Mouse (Mus musculus): ENCODE measurements around the gene Ahctf1. TPM values are rescaled to one million over a fixed set of nuclear protein-coding genes. Genes with fewer than 3 reads are reported as not detected.

Ahctf1 gene
- polyA plus RNA-seq, 1 experiment = 30.6 TPM

DNA sequence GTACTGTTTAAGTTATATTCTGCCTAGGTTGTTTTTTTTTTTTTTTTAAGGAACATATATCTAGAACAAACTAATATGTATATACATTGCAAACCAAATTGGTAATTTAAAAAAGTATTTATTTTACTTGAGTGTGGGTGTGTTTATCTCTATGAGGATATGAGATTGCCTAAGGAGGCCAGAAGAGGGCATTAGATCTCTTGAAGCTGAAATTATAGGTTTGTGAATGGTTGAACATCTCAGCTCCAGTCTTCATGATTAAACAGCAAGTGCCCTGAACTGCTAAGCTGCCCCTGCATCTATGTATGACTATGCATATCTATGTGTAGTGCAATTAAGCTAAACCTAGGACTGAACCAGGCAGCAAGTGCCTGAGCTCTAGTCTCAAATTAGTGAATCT, 4.7 kb downstream of the Ahctf1 start:
- Histone ChIP-seq H3K27ac (ENCODE audit: control insufficient read depth, insufficient read depth, low read depth, low read length) (no peak overlapping the region), H3K27me3 (ENCODE audit: control insufficient read depth, insufficient read depth, low read length) (no peaks in the 10 kb centered on the region), H3K4me3 (ENCODE audit: control insufficient read depth, low read depth, low read length) (no peak overlapping the region), H3K4me1 (ENCODE audit: control insufficient read depth, insufficient read depth, low read length) (peaks cover 8% of the 10 kb centered on the region; the same call in 1 of the 2 replicates), H3K36me3 (ENCODE audit: control insufficient read depth, insufficient read depth, low read length) (peaks cover 2% of the 10 kb centered on the region; the same call in 1 of the 2 replicates)
- no peak for TF ChIP-seq POLR2A (IDR thresholded peaks at IDR 0.05; ENCODE audit: control insufficient read depth, low read depth, low read length)
- TF ChIP-seq CTCF (IDR thresholded peaks at IDR 0.05; ENCODE audit: control insufficient read depth, insufficient read depth, insufficient replicate concordance, low read depth, low read length) = no peak

GRCm38 (mm10) chr1:179787281-179787680, 16.2 kb downstream of the Ahctf1 start:
- Histone ChIP-seq H3K36me3 (ENCODE audit: control insufficient read depth, insufficient read depth, low read length) (peaks cover 5% of the 10 kb centered on the region), H3K27ac (ENCODE audit: control insufficient read depth, insufficient read depth, low read depth, low read length) (no peak overlapping the region), H3K4me3 (ENCODE audit: control insufficient read depth, low read depth, low read length) (no peak overlapping the region), H3K4me1 (ENCODE audit: control insufficient read depth, insufficient read depth, low read length) (no peaks in the 10 kb centered on the region), H3K27me3 (ENCODE audit: control insufficient read depth, insufficient read depth, low read length) (no peaks in the 10 kb centered on the region)
- no peak for TF ChIP-seq POLR2A (IDR thresholded peaks at IDR 0.05; ENCODE audit: control insufficient read depth, low read depth, low read length)
- no peak for TF ChIP-seq CTCF (IDR thresholded peaks at IDR 0.05; ENCODE audit: control insufficient read depth, insufficient read depth, insufficient replicate concordance, low read depth, low read length)

DNA sequence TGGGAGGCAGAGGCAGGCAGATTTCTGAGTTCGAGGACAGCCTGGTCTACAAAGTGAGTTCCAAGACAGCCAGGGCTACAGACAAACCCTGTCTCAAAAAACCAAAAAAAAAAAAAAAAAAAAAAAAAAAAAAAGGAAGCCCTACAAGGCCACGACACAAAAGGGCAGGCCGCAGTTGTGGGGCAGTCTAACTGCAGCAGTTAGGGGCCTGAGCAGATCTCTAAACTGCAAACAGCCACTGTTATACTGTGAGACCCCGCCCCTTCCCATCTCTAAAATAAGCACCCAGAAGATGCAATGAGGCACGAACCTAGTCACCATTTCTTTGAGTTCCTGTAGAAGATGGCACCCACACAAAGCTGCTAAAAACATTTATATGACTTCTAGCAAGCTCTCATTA, 18.0 kb downstream of the Ahctf1 start:
- Histone ChIP-seq H3K27ac (ENCODE audit: control insufficient read depth, insufficient read depth, low read depth, low read length) (no peak overlapping the region), H3K27me3 (ENCODE audit: control insufficient read depth, insufficient read depth, low read length) (no peaks in the 10 kb centered on the region), H3K4me3 (ENCODE audit: control insufficient read depth, low read depth, low read length) (no peak overlapping the region), H3K36me3 (ENCODE audit: control insufficient read depth, insufficient read depth, low read length) (peaks cover 5% of the 10 kb centered on the region), H3K4me1 (ENCODE audit: control insufficient read depth, insufficient read depth, low read length) (no peaks in the 10 kb centered on the region)
- TF ChIP-seq POLR2A (IDR thresholded peaks at IDR 0.05; ENCODE audit: control insufficient read depth, low read depth, low read length) (no peak), CTCF (IDR thresholded peaks at IDR 0.05; ENCODE audit: control insufficient read depth, insufficient read depth, insufficient replicate concordance, low read depth, low read length) (no peak)

DNA sequence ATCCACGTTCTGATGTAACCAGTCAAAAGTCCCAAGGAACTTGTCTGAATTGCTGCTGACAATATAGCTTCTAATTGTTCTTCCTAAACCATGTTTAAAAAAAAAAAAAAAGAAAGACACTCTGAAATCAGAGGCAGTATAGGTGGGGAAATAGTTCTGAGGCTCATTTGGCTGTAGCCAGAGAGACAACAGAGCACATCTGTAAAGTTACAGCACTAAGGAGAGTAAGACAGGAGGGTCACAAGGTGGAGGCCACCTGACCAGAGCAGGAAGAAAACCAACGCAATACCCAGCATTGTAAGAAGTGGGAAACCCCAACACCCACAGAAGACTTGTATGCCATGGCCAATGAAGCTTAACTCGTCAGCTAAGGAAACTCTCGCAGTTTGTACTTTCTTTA, 19.4 kb downstream of the Ahctf1 start:
- no peak overlapping the region for H3K27ac ChIP-seq (ENCODE audit: control insufficient read depth, insufficient read depth, low read depth, low read length)
- peaks cover 6% of the 10 kb centered on the region for H3K36me3 ChIP-seq (ENCODE audit: control insufficient read depth, insufficient read depth, low read length)
- no peaks in the 10 kb centered on the region for H3K4me1 ChIP-seq (ENCODE audit: control insufficient read depth, insufficient read depth, low read length)
- H3K27me3 ChIP-seq (ENCODE audit: control insufficient read depth, insufficient read depth, low read length) = no peaks in the 10 kb centered on the region
- TF ChIP-seq CTCF (IDR thresholded peaks at IDR 0.05; ENCODE audit: control insufficient read depth, insufficient read depth, insufficient replicate concordance, low read depth, low read length) (no peak), POLR2A (IDR thresholded peaks at IDR 0.05; ENCODE audit: control insufficient read depth, low read depth, low read length) (no peak)
- no peak overlapping the region for H3K4me3 ChIP-seq (ENCODE audit: control insufficient read depth, low read depth, low read length)

GRCm38 (mm10) chr1:179776831-179777230, 26.6 kb downstream of the Ahctf1 start:
- Histone ChIP-seq H3K27ac (ENCODE audit: control insufficient read depth, insufficient read depth, low read depth, low read length) (no peak overlapping the region), H3K36me3 (ENCODE audit: control insufficient read depth, insufficient read depth, low read length) (peaks cover 3% of the 10 kb centered on the region), H3K4me3 (ENCODE audit: control insufficient read depth, low read depth, low read length) (no peak overlapping the region), H3K27me3 (ENCODE audit: control insufficient read depth, insufficient read depth, low read length) (no peaks in the 10 kb centered on the region), H3K4me1 (ENCODE audit: control insufficient read depth, insufficient read depth, low read length) (no peaks in the 10 kb centered on the region)
- TF ChIP-seq CTCF (IDR thresholded peaks at IDR 0.05; ENCODE audit: control insufficient read depth, insufficient read depth, insufficient replicate concordance, low read depth, low read length) = no peak
- no peak for TF ChIP-seq POLR2A (IDR thresholded peaks at IDR 0.05; ENCODE audit: control insufficient read depth, low read depth, low read length)

DNA sequence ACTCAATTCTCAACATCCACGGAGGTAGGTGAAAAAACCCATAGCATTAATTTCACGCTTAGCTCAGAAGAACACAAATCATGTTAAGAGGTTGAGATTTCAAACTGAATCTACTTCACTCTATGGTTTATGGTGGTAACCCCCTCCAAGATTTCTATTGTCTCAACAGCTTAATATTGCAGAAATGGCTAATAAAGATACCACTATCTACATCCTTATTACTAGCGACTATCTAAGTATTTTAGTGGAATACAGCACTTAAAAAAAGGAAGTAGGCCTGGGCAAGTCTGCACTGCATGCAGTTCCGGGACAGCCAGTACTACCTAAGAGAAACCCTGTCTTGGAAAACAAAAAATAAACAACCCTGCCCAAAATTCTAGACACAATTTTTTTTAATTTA, 42.9 kb downstream of the Ahctf1 start:
- Histone ChIP-seq H3K4me1 (ENCODE audit: control insufficient read depth, insufficient read depth, low read length) (no peaks in the 10 kb centered on the region), H3K4me3 (ENCODE audit: control insufficient read depth, low read depth, low read length) (no peak overlapping the region), H3K27ac (ENCODE audit: control insufficient read depth, insufficient read depth, low read depth, low read length) (no peak overlapping the region), H3K27me3 (ENCODE audit: control insufficient read depth, insufficient read depth, low read length) (no peaks in the 10 kb centered on the region), H3K36me3 (ENCODE audit: control insufficient read depth, insufficient read depth, low read length) (peaks cover 2% of the 10 kb centered on the region)
- TF ChIP-seq POLR2A (IDR thresholded peaks at IDR 0.05; ENCODE audit: control insufficient read depth, low read depth, low read length) (no peak), CTCF (IDR thresholded peaks at IDR 0.05; ENCODE audit: control insufficient read depth, insufficient read depth, insufficient replicate concordance, low read depth, low read length) (no peak)

DNA sequence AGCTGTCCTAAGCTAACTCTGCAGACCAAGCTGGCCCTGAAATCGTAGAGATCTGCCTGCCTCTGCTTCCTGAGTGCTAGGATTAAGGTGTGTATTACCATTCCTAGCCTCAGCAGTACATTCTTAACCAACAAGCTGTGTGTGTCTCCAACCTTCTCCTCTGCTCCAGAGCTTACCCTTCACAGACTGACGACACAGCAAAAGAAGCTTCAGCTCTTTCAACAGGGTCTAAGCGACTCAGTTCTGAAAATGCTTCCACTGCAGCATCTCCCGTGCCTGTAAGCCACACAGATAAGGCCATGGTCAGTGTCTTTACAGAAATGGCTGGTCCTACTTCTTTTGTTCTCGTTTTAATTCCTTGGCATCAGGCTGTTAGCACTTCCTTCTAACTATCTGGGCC, 43.4 kb downstream of the Ahctf1 start:
- no peaks in the 10 kb centered on the region for H3K27me3 ChIP-seq (ENCODE audit: control insufficient read depth, insufficient read depth, low read length)
- no peaks in the 10 kb centered on the region for H3K4me1 ChIP-seq (ENCODE audit: control insufficient read depth, insufficient read depth, low read length)
- H3K36me3 ChIP-seq (ENCODE audit: control insufficient read depth, insufficient read depth, low read length) = peaks cover 2% of the 10 kb centered on the region
- TF ChIP-seq CTCF (IDR thresholded peaks at IDR 0.05; ENCODE audit: control insufficient read depth, insufficient read depth, insufficient replicate concordance, low read depth, low read length) (no peak), POLR2A (IDR thresholded peaks at IDR 0.05; ENCODE audit: control insufficient read depth, low read depth, low read length) (no peak)
- no peak overlapping the region for H3K4me3 ChIP-seq (ENCODE audit: control insufficient read depth, low read depth, low read length)
- no peak overlapping the region for H3K27ac ChIP-seq (ENCODE audit: control insufficient read depth, insufficient read depth, low read depth, low read length)

GRCm38 (mm10) chr1:179756477-179756876, 47.0 kb downstream of the Ahctf1 start:
- TF ChIP-seq POLR2A (IDR thresholded peaks at IDR 0.05; ENCODE audit: control insufficient read depth, low read depth, low read length) = no peak
- no peak for TF ChIP-seq CTCF (IDR thresholded peaks at IDR 0.05; ENCODE audit: control insufficient read depth, insufficient read depth, insufficient replicate concordance, low read depth, low read length)
- Histone ChIP-seq H3K4me1 (ENCODE audit: control insufficient read depth, insufficient read depth, low read length) (no peaks in the 10 kb centered on the region), H3K27me3 (ENCODE audit: control insufficient read depth, insufficient read depth, low read length) (no peaks in the 10 kb centered on the region), H3K27ac (ENCODE audit: control insufficient read depth, insufficient read depth, low read depth, low read length) (no peak overlapping the region), H3K36me3 (ENCODE audit: control insufficient read depth, insufficient read depth, low read length) (peaks cover 5% of the 10 kb centered on the region), H3K4me3 (ENCODE audit: control insufficient read depth, low read depth, low read length) (no peak overlapping the region)
